Comparison of ENCODE assay signal across 8 mouse cellular contexts in the genomic region with DNA sequence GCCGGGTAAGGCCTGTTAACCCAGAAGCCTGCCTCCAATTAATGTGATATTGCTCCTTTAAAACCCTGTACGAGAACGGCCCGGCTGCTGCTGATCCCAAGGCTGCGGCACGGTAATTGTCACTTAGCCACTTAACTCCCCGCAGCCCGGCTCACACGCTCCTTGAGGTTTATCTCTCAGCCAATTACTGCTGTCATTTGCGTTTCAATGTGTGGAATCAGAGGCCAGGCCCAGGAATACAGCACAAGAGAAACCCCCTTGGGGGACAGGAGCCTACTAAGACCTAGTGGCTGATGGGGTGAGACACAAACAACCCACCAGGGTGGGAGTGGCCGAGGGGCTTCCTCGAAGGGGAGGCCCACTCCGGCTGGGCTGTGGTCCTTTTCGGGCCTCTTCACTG.
DNase-seq lines count a peak whose midpoint lies in the region; ATAC-seq lines count a peak whose summit lies in the region.

No protein-coding gene starts in this region.

- peak; percentile 50 for ATAC-seq in forebrain, embryonic 14.5 days
- no peak for ATAC-seq in limb, embryonic 11.5 days (ENCODE audit: insufficient number of reproducible peaks, low FRiP score, low TSS enrichment, low read depth)

- H3K4me3 ChIP-seq in forebrain, embryonic 14.5 days (ENCODE audit: low read depth, low read length): peak overlapping the region; percentile 6; the same call in 1 of the 2 replicates
- no peak overlapping the region for H3K4me3 ChIP-seq in limb, embryonic 11.5 days (ENCODE audit: low read depth, low read length)

- 1% methylated on average over 14 of the region's 14 CpGs for WGBS in forebrain, embryonic 14.5 days
- WGBS in limb, embryonic 11.5 days: 3% methylated on average over 14 of the region's 14 CpGs

- no peaks in the 10 kb centered on the region for H3K36me3 ChIP-seq in forebrain, embryonic 14.5 days (ENCODE audit: control insufficient read depth, insufficient read depth, low read length)
- no peaks in the 10 kb centered on the region for H3K36me3 ChIP-seq in limb, embryonic 11.5 days (ENCODE audit: control insufficient read depth, insufficient read depth, low read length)

- H3K27me3 ChIP-seq in forebrain, embryonic 14.5 days (replicated peaks; ENCODE audit: control insufficient read depth, insufficient read depth, low read length): no peaks in the 10 kb centered on the region
- no peaks in the 10 kb centered on the region for H3K27me3 ChIP-seq in limb, embryonic 11.5 days (ENCODE audit: control insufficient read depth, insufficient read depth, low read length)

- H3K27ac ChIP-seq in forebrain, embryonic 14.5 days (ENCODE audit: low read depth, low read length): peak overlapping the region; percentile 76
- peak overlapping the region; percentile 42; the same call in 1 of the 2 replicates for H3K27ac ChIP-seq in limb, embryonic 11.5 days (replicated peaks; ENCODE audit: low read depth, low read length)

- H3K9ac ChIP-seq in forebrain, embryonic 14.5 days (ENCODE audit: low read length): peak overlapping the region; percentile 42
- H3K9ac ChIP-seq in limb, embryonic 11.5 days (ENCODE audit: low read length): peak overlapping the region; percentile 43; the same call in 1 of the 2 replicates

- peak overlapping the region; percentile 56 for H3K4me2 ChIP-seq in forebrain, embryonic 14.5 days (ENCODE audit: low read length)
- peak overlapping the region; percentile 48 for H3K4me2 ChIP-seq in limb, embryonic 11.5 days (ENCODE audit: low read depth, severe bottlenecking)

- peak; percentile 63 to 87 for DNase-seq in adrenal gland, adult (ENCODE audit: inconsistent age in 2 of 2, low spot score in 1 of 2)
- no peak for DNase-seq in adrenal gland, postnatal 4 days (ENCODE audit: low spot score in 2 of 2)
- DNase-seq in brain, adult 2 months (ENCODE audit: low read depth, low spot score): peak; percentile 45
- peak; percentile 90 for DNase-seq in forebrain, embryonic 14.5 days (ENCODE audit: low spot score)
- peak; percentile 71 for DNase-seq in limb, embryonic 11.5 days (ENCODE audit: low spot score)
- DNase-seq in retina, postnatal 1 day: peak; percentile 88
- no peak for DNase-seq in left cerebral cortex, adult 18-20 months (ENCODE audit: low spot score in 2 of 2)
- no peak for DNase-seq in right cerebral cortex, postnatal 4 days

- H3K9me3 ChIP-seq in forebrain, embryonic 14.5 days (replicated peaks; ENCODE audit: control insufficient read depth, low read length): no peaks in the 10 kb centered on the region
- no peaks in the 10 kb centered on the region for H3K9me3 ChIP-seq in limb, embryonic 11.5 days (ENCODE audit: control insufficient read depth, low read length)

- H3K4me1 ChIP-seq in forebrain, embryonic 14.5 days (ENCODE audit: control insufficient read depth, insufficient read depth, low read length): peaks cover 38% of the 10 kb centered on the region
- H3K4me1 ChIP-seq in limb, embryonic 11.5 days (ENCODE audit: control insufficient read depth, insufficient read depth, low read length): peaks cover 25% of the 10 kb centered on the region

Comparison
In these comparisons a context has a peak if more than half of its experiments do, and no peak if none do; other contexts are left out.
1. DNase-seq: peak in adrenal gland, adult (2 of 2), brain, adult 2 months (single experiment), forebrain, embryonic 14.5 days (single experiment), limb, embryonic 11.5 days (single experiment) and retina, postnatal 1 day (single experiment); none in adrenal gland, postnatal 4 days (0 of 2), left cerebral cortex, adult 18-20 months (0 of 2) and right cerebral cortex, postnatal 4 days (single experiment).